14 mouse cellular contexts compared by ENCODE assay signal in the genomic region with DNA sequence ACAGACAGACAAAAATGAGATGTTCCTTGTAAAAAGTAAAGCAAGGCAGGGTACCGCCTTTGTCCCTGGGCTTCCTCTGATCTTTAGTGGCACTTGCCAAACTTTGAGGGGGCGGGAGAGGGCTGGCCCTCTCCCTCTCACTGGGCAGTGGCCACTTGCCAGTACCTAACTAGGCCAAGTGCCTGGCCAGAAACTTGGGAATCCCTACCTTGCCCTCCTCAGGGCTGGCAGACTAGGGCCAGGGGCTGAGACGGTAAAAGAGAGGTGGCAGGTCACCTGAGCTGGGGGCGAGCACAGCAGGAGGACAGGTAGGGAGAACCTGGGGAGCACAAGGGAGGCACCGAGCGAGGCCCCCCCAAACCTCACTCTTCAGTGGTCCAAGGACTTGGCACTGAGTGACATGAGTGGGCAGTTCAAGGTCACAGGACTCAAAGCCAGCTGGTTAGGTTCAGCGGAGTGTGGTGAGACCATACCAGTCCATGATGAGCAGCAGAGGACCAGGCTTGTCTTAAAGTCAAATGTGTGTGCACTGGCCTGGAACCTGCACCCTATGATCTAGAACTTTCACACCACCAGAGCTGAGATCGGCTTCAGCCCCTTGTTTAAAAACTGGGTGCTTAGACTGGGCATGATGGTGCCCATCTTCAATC. TPM values are rescaled to one million over a fixed set of nuclear protein-coding genes. Genes with fewer than 3 reads are reported as not detected.
A peak's percentile ranks its signal among the peaks of the same experiment; 100 is the strongest.
DNase-seq lines count a peak whose midpoint lies in the region; ATAC-seq and TF ChIP-seq lines count a peak whose summit lies in the region.
"Had no signal": no experiment of that assay in that cellular context is flagged by ENCODE, and none has a peak within 500 bp of the region (broad histone marks: within the 10 kb centered on the region; RNA-seq: fewer than 3 reads in every experiment).

No protein-coding gene starts in this region.

- no peak for TF ChIP-seq CTCF in hindbrain, postnatal 0 days (IDR thresholded peaks at IDR 0.05; ENCODE audit: low read depth)

- H3K27me3 ChIP-seq in hindbrain, postnatal 0 days (ENCODE audit: insufficient read depth, low read length), result peaks cover 3% of the 10 kb centered on the region
- peaks cover 77% of the 10 kb centered on the region for H3K27me3 ChIP-seq in hindbrain, embryonic 13.5 days

- no peak overlapping the region for H3K4me3 ChIP-seq in hindbrain, postnatal 0 days (ENCODE audit: low read length)
- no peak overlapping the region for H3K4me3 ChIP-seq in hindbrain, embryonic 13.5 days
- H3K4me3 ChIP-seq: hindbrain, embryonic 10.5 days; midbrain, embryonic 13.5 days; neural tube, embryonic 15.5 days had no signal

- no peaks in the 10 kb centered on the region for H3K36me3 ChIP-seq in hindbrain, postnatal 0 days (ENCODE audit: insufficient read depth, low read length)
- no peaks in the 10 kb centered on the region for H3K36me3 ChIP-seq in hindbrain, embryonic 13.5 days
- H3K36me3 ChIP-seq: G1E; hindbrain, embryonic 10.5 days; midbrain, embryonic 13.5 days; neural tube, embryonic 15.5 days had no signal

- no peaks in the 10 kb centered on the region for H3K9me3 ChIP-seq in hindbrain, postnatal 0 days (ENCODE audit: low read length)
- no peaks in the 10 kb centered on the region for H3K9me3 ChIP-seq in hindbrain, embryonic 13.5 days
- H3K9me3 ChIP-seq: G1E; hindbrain, embryonic 10.5 days; midbrain, embryonic 13.5 days; neural tube, embryonic 15.5 days had no signal

- no peak overlapping the region for H3K4me2 ChIP-seq in hindbrain, postnatal 0 days (ENCODE audit: low read depth, low read length)
- no peak overlapping the region for H3K4me2 ChIP-seq in hindbrain, embryonic 13.5 days
- H3K4me2 ChIP-seq: lung, embryonic 14.5 days; midbrain, embryonic 13.5 days; neural tube, embryonic 15.5 days had no signal

- no peak overlapping the region for H3K27ac ChIP-seq in hindbrain, postnatal 0 days
- no peak overlapping the region for H3K27ac ChIP-seq in hindbrain, embryonic 13.5 days
- H3K27ac ChIP-seq: hindbrain, embryonic 10.5 days; midbrain, embryonic 13.5 days; neural tube, embryonic 15.5 days had no signal

- whole genome bisulfite sequencing in hindbrain, postnatal 0 days, result 54% methylated on average over 8 of the region's 8 CpGs
- 80% methylated on average over 8 of the region's 8 CpGs for WGBS in hindbrain, embryonic 13.5 days

- H3K4me1 ChIP-seq in hindbrain, postnatal 0 days (ENCODE audit: insufficient read depth, low read length), result peaks cover 22% of the 10 kb centered on the region; the same call in 1 of the 2 replicates
- peaks cover 75% of the 10 kb centered on the region for H3K4me1 ChIP-seq in hindbrain, embryonic 13.5 days (replicated peaks)

- no peak overlapping the region for H3K9ac ChIP-seq in hindbrain, postnatal 0 days (replicated peaks; ENCODE audit: low read length)
- H3K9ac ChIP-seq in hindbrain, embryonic 13.5 days, result no peak overlapping the region
- H3K9ac ChIP-seq: lung, embryonic 14.5 days; midbrain, embryonic 13.5 days; neural tube, embryonic 15.5 days had no signal

- DNase-seq in adrenal gland, postnatal 10 days, result peak; percentile 75
- no peak for DNase-seq in adrenal gland, adult 18-20 months (ENCODE audit: low spot score in 2 of 2)
- peak; percentile 61 for DNase-seq in hindbrain, postnatal 0 days (ENCODE audit: low spot score)
- DNase-seq in testis, postnatal 14 days (ENCODE audit: low spot score), result peak; percentile 48
- no peak for DNase-seq in testis, postnatal 10 days (ENCODE audit: low spot score)
- DNase-seq in B cell, adult 2 months, result no peak
- DNase-seq: lung, embryonic 14.5 days had no signal

- ATAC-seq in hindbrain, postnatal 0 days, result no peak
- no peak for ATAC-seq in hindbrain, embryonic 13.5 days (ENCODE audit: low FRiP score)
- no peak for ATAC-seq in activated CD4-positive, CD25-positive, alpha-beta regulatory T cell, adult 4 months
- ATAC-seq: forebrain, embryonic 14.5 days; midbrain, embryonic 13.5 days had no signal

RNA-seq across cellular contexts. Expression of gene Otub1, which starts 25.2 kb away (rescaled TPM):
- total RNA-seq in adrenal gland, postnatal 10 days (2021), result 100 to 1,000 TPM; 104 to 105 TPM
- 100 to 1,000 TPM in 1 of 2 experiments, 10 to 100 TPM in 1; 96.7 to 125 TPM for total RNA-seq in adrenal gland, adult 18-20 months (2021)
- 216 and 233 TPM in 2 replicates for total RNA-seq in hindbrain, postnatal 0 days (2014; rRNA removed)
- polyA plus RNA-seq in hindbrain, postnatal 0 days (2015; fragmentation: Nextera tagmentation; extraction: Ambion mirVana), result 248 and 253 TPM in 2 replicates
- 233 and 250 TPM in 2 replicates for polyA plus RNA-seq in hindbrain, embryonic 13.5 days (2015; fragmentation: Nextera tagmentation; extraction: Ambion mirVana)
- polyA plus RNA-seq in activated CD4-positive, CD25-positive, alpha-beta regulatory T cell, adult 4 months (2017; shearing (Covaris generic)), result 100 to 1,000 TPM; 157 to 170 TPM

RNA-seq across cellular contexts. Expression of gene Cox8a, which starts 36.5 kb away (rescaled TPM):
- 1,000 to 10,000 TPM; 1,477 to 1,649 TPM for total RNA-seq in adrenal gland, postnatal 10 days (2021)
- total RNA-seq in adrenal gland, adult 18-20 months (2021), result 1,000 to 10,000 TPM; 1,005 to 1,597 TPM
- total RNA-seq in hindbrain, postnatal 0 days (2014; rRNA removed), result 1,715 and 1,845 TPM in 2 replicates
- polyA plus RNA-seq in hindbrain, postnatal 0 days (2015; fragmentation: Nextera tagmentation; extraction: Ambion mirVana), result 2,044 and 2,080 TPM in 2 replicates
- 881 and 924 TPM in 2 replicates for polyA plus RNA-seq in hindbrain, embryonic 13.5 days (2015; fragmentation: Nextera tagmentation; extraction: Ambion mirVana)
- 100 to 1,000 TPM; 387 to 411 TPM for polyA plus RNA-seq in activated CD4-positive, CD25-positive, alpha-beta regulatory T cell, adult 4 months (2017; shearing (Covaris generic))

Comparison
In these comparisons a context has a peak if more than half of its experiments do, and no peak if none do; other contexts are left out.
1. DNase-seq: peak in adrenal gland, postnatal 10 days (single experiment), hindbrain, postnatal 0 days (single experiment) and testis, postnatal 14 days (single experiment); none in adrenal gland, adult 18-20 months (0 of 2), testis, postnatal 10 days (single experiment) and B cell, adult 2 months (0 of 2).